Mouse (Mus musculus) heart, postnatal 10 days (tissue): ENCODE results near the gene Flii. TPM values are rescaled to one million over a fixed set of nuclear protein-coding genes. Genes with fewer than 3 reads are reported as not detected.

ENCODE experiments used
- DNase-seq, 2 experiments: peaks; one replicate each; pipeline ENCODE4 v3.0.0; 2021
- intact Hi-C: fragments of 180-260 bp; cut with DNase I; formaldehyde crosslinking; loops from one replicate; pipeline ENCODE4 v1.15.1; 2025
- microRNA-seq, 2 experiments: library from miRNA; unstranded; fragments of <30 nt; microRNA quantifications; one replicate each; pipeline ENCODE4 v1.2.0; 2022
- total RNA-seq, 2 experiments: library from RNA; stranded (reverse); gene quantifications; 2 replicates each; pipeline ENCODE4 v1.2.3; 2021

Gene Flii
- total RNA-seq, 2 experiments from 2014 or later: 106 to 117 TPM

DNA sequence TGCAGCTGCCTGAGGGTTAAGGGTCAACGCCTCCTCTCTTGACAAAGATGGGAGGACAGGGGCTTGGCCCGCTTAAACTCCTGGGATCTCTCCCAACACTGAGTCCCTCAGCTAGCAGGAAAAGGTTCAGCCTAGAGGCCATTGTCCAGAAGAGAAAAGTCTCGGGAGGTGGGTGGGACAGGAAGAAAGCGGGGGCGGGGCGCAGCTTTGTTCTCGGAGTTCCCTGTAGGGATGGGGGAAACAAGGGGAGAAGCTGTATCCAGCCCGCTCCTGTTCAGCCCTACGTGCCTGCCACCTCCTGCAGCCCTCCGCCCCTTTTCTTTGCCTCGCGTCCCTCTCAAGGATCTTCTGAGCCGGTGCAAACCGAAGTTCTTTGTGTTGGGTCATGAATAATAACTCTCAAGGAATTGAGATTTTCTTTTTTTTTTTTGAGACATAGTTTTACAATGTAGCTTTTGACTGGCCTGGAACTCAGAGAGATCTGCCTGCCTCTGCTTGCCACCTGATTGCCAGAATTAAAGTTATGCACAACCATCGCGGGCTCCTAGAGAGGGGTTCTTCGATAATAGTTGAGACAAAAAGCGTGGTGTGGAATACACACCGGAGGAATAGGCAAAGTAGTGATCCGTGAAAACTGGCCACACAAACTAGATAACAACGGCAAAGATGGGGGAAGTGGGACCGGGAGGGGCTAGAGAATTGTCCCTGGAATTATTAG is 28.1 kb downstream of the Flii start:
- peak; percentile 88 for DNase-seq
- intact Hi-C loops: loop anchor here (1.0 to 5.0 kb wide), 4 partner anchors 28 to 393 kb away; partner anchors contain the start of genes Dhrs7b, Flii and Tmem11

DNA sequence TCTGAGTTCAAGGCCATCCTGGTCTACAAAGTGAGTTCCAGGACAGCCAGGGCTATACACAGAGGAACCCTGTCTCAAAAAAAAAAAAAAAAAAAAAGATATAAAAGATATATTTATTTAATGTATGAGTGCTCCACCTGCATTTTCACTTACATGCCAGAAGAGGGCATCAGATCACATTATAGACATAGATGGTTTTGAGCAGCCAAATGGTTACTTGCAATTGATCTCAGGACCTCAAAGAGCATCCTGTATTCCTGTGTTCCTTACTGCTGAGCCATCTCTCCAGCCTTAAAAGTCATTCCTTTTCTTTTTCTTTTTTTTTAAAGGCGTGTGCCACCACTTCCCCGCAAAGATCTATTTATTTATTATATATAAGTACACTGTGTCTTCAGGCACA is 29.5 kb downstream of the Flii start:
- intact Hi-C loops: loop anchor here (5.0 kb wide), 2 partner anchors 180 to 395 kb away; partner anchors contain the start of gene Tmem11
- peak; percentile 16 for DNase-seq

- no peak for DNase-seq
- intact Hi-C loops: loop anchor here (5.0 kb wide), 2 partner anchors 181 to 396 kb away; partner anchors contain the start of gene Tmem11
Observed at GRCm38 (mm10) chr11:60696165-60696564, 30.9 kb downstream of the Flii start.

Small RNA genes within 50 kb of the gene (microRNA-seq; reads per million reads assigned to microRNA genes)
- gene Mir5100: 5.2 to 5.4 reads per million in 2 experiments

Other genes starting within 250 kb of the Flii start
- gene Alkbh5, start 190.9 kb downstream of the Flii start, total RNA-seq: 10 to 100 TPM; 71.1 to 73.0 TPM
- gene Llgl1, start 27.5 kb downstream of the Flii start, total RNA-seq: 10 to 100 TPM; 23.8 to 25.2 TPM
- gene Mief2, start 1.1 kb upstream of the Flii start, total RNA-seq: 10 to 100 TPM; 24.2 to 26.6 TPM
- gene Top3a, start 50.1 kb upstream of the Flii start, total RNA-seq: 1 to 10 TPM; 5.3 to 6.3 TPM
- 10 to 100 TPM; 16.1 to 16.6 TPM for gene Smcr8, start 50.3 kb upstream of the Flii start, total RNA-seq
- 10 to 100 TPM; 19.9 to 22.4 TPM for gene Shmt1, start 84.5 kb upstream of the Flii start, total RNA-seq
- 10 to 100 TPM; 18.9 to 21.1 TPM for gene Dhrs7b, start 103.4 kb upstream of the Flii start, total RNA-seq
- gene Tmem11, start 152.0 kb upstream of the Flii start, total RNA-seq: 10 to 100 TPM; 37.2 to 38.3 TPM
- 10 to 100 TPM; 18.1 to 24.2 TPM for gene Natd1, start 187.5 kb upstream of the Flii start, total RNA-seq
- 10 to 100 TPM; 56.2 to 57.1 TPM for gene Map2k3, start 204.8 kb upstream of the Flii start, total RNA-seq